Mouse (Mus musculus): ENCODE measurements at regions not wholly inside any gene's neighbourhood (a gene's known extent, or its start where the extent isn't known, plus 50 kb on each side); places are given as distances from the start of the nearest gene placed in this dataset.
A peak's percentile ranks its signal among the peaks of the same experiment; 100 is the strongest.
"Not testable (repeated sequence)": the region's sequence is repeated elsewhere in the genome, so short reads cannot be mapped to it uniquely, and the experiment has no call there.

GRCm38 (mm10) chr2:72655864-72656263 is 179.9 kb downstream of the Cdca7 start:
- H3K4me1 ChIP-seq (ENCODE audit: control insufficient read depth, insufficient read depth, low read length), result no peaks in the 10 kb centered on the region
- no peak for ATAC-seq (replicated peaks; ENCODE audit: extremely low read depth, insufficient read depth, low FRiP score)
- no peak overlapping the region for H3K4me3 ChIP-seq (ENCODE audit: low read length)
- no peak overlapping the region for H3K27ac ChIP-seq (ENCODE audit: low read length)
- H3K4me2 ChIP-seq (ENCODE audit: low read depth, low read length), result no peak overlapping the region
- no peaks in the 10 kb centered on the region for H3K27me3 ChIP-seq (ENCODE audit: control insufficient read depth, insufficient read depth, low read length)
- no peaks in the 10 kb centered on the region for H3K36me3 ChIP-seq (ENCODE audit: control insufficient read depth, insufficient read depth)
- H3K9ac ChIP-seq (ENCODE audit: low read length), result no peak overlapping the region
- no peaks in the 10 kb centered on the region for H3K9me3 ChIP-seq (replicated peaks; ENCODE audit: control insufficient read depth, low read length)
- WGBS, result 73% methylated on average over 9 of the region's 9 CpGs

GRCm38 (mm10) chr2:72657101-72657920 is 181.4 kb downstream of the Cdca7 start:
- Histone ChIP-seq H3K27ac (ENCODE audit: low read length) (no peak overlapping the region), H3K4me2 (ENCODE audit: low read depth, low read length) (no peak overlapping the region), H3K27me3 (ENCODE audit: control insufficient read depth, insufficient read depth, low read length) (no peaks in the 10 kb centered on the region), H3K36me3 (ENCODE audit: control insufficient read depth, insufficient read depth) (no peaks in the 10 kb centered on the region), H3K9ac (ENCODE audit: low read length) (no peak overlapping the region), H3K4me3 (ENCODE audit: low read length) (no peak overlapping the region), H3K9me3 (replicated peaks; ENCODE audit: control insufficient read depth, low read length) (0 out of 2 replicates have a peak, but pooled peaks cover 3% of the 10 kb centered on the region), H3K4me1 (ENCODE audit: control insufficient read depth, insufficient read depth, low read length) (no peaks in the 10 kb centered on the region)
- ATAC-seq (replicated peaks; ENCODE audit: extremely low read depth, insufficient read depth, low FRiP score), result no peak
- WGBS, result 50% methylated on average over 10 of the region's 10 CpGs

GRCm38 (mm10) chr2:72662396-72662795 is 186.4 kb downstream of the Cdca7 start:
- Histone ChIP-seq H3K27me3 (ENCODE audit: control insufficient read depth, insufficient read depth, low read length) (no peaks in the 10 kb centered on the region), H3K9ac (ENCODE audit: low read length) (no peak overlapping the region), H3K9me3 (replicated peaks; ENCODE audit: control insufficient read depth, low read length) (0 out of 2 replicates have a peak, but pooled peaks cover 3% of the 10 kb centered on the region), H3K36me3 (ENCODE audit: control insufficient read depth, insufficient read depth) (no peaks in the 10 kb centered on the region), H3K27ac (ENCODE audit: low read length) (no peak overlapping the region), H3K4me1 (ENCODE audit: control insufficient read depth, insufficient read depth, low read length) (no peaks in the 10 kb centered on the region), H3K4me2 (ENCODE audit: low read depth, low read length) (no peak overlapping the region), H3K4me3 (ENCODE audit: low read length) (no peak overlapping the region)
- ATAC-seq (replicated peaks; ENCODE audit: extremely low read depth, insufficient read depth, low FRiP score), result no peak
- WGBS, result 75% methylated on average over 7 of the region's 7 CpGs

GRCm38 (mm10) chr2:72662979-72663780 is 187.2 kb downstream of the Cdca7 start:
- ATAC-seq (replicated peaks; ENCODE audit: extremely low read depth, insufficient read depth, low FRiP score), result no peak
- Histone ChIP-seq H3K27ac (ENCODE audit: low read length) (no peak overlapping the region), H3K9ac (ENCODE audit: low read length) (no peak overlapping the region), H3K36me3 (ENCODE audit: control insufficient read depth, insufficient read depth) (no peaks in the 10 kb centered on the region), H3K4me2 (ENCODE audit: low read depth, low read length) (no peak overlapping the region), H3K4me3 (ENCODE audit: low read length) (no peak overlapping the region), H3K9me3 (replicated peaks; ENCODE audit: control insufficient read depth, low read length) (0 out of 2 replicates have a peak, but pooled peaks cover 3% of the 10 kb centered on the region), H3K27me3 (ENCODE audit: control insufficient read depth, insufficient read depth, low read length) (no peaks in the 10 kb centered on the region), H3K4me1 (ENCODE audit: control insufficient read depth, insufficient read depth, low read length) (no peaks in the 10 kb centered on the region)
- 53% methylated on average over 8 of the region's 8 CpGs for WGBS

GRCm38 (mm10) chr2:72667396-72667795 is 191.4 kb downstream of the Cdca7 start:
- H3K9ac ChIP-seq (ENCODE audit: low read length); H3K9me3 ChIP-seq (replicated peaks; ENCODE audit: control insufficient read depth, low read length); H3K36me3 ChIP-seq (ENCODE audit: control insufficient read depth, insufficient read depth); H3K4me3 ChIP-seq (ENCODE audit: low read length); H3K4me1 ChIP-seq (ENCODE audit: control insufficient read depth, insufficient read depth, low read length); H3K27ac ChIP-seq (ENCODE audit: low read length); ATAC-seq (replicated peaks; ENCODE audit: extremely low read depth, insufficient read depth, low FRiP score); H3K27me3 ChIP-seq (ENCODE audit: control insufficient read depth, insufficient read depth, low read length); H3K4me2 ChIP-seq (ENCODE audit: low read depth, low read length): not testable (repeated sequence)
- 95% methylated on average over 16 of the region's 16 CpGs for WGBS

GRCm38 (mm10) chr2:72672908-72673901 is 197.2 kb downstream of the Cdca7 start:
- no peaks in the 10 kb centered on the region for H3K36me3 ChIP-seq (ENCODE audit: control insufficient read depth, insufficient read depth)
- H3K4me2 ChIP-seq (ENCODE audit: low read depth, low read length), result no peak overlapping the region
- H3K4me1 ChIP-seq (ENCODE audit: control insufficient read depth, insufficient read depth, low read length), result peaks cover 7% of the 10 kb centered on the region; the same call in 1 of the 2 replicates
- no peak overlapping the region for H3K27ac ChIP-seq (ENCODE audit: low read length)
- ATAC-seq (replicated peaks; ENCODE audit: extremely low read depth, insufficient read depth, low FRiP score), result 0 out of 2 replicates have a peak, but pooled peaks have one; percentile 37
- H3K27me3 ChIP-seq (ENCODE audit: control insufficient read depth, insufficient read depth, low read length), result 0 out of 2 replicates have a peak, but pooled peaks cover 2% of the 10 kb centered on the region
- no peaks in the 10 kb centered on the region for H3K9me3 ChIP-seq (replicated peaks; ENCODE audit: control insufficient read depth, low read length)
- 60% methylated on average over 13 of the region's 13 CpGs for WGBS
- no peak overlapping the region for H3K4me3 ChIP-seq (ENCODE audit: low read length)
- H3K9ac ChIP-seq (ENCODE audit: low read length), result no peak overlapping the region

- peak overlapping the region; percentile 23 for H3K4me2 ChIP-seq (ENCODE audit: low read depth, low read length)
- peaks cover 7% of the 10 kb centered on the region; the same call in 1 of the 2 replicates for H3K4me1 ChIP-seq (ENCODE audit: control insufficient read depth, insufficient read depth, low read length)
- no peaks in the 10 kb centered on the region for H3K9me3 ChIP-seq (replicated peaks; ENCODE audit: control insufficient read depth, low read length)
- no peak overlapping the region for H3K4me3 ChIP-seq (ENCODE audit: low read length)
- H3K36me3 ChIP-seq (ENCODE audit: control insufficient read depth, insufficient read depth), result no peaks in the 10 kb centered on the region
- 13% methylated on average over 4 of the region's 4 CpGs for WGBS
- H3K9ac ChIP-seq (ENCODE audit: low read length), result peak overlapping the region; percentile 11; the same call in 1 of the 2 replicates
- peak; percentile 72 for ATAC-seq (replicated peaks; ENCODE audit: extremely low read depth, insufficient read depth, low FRiP score)
- H3K27me3 ChIP-seq (ENCODE audit: control insufficient read depth, insufficient read depth, low read length), result 0 out of 2 replicates have a peak, but pooled peaks cover 2% of the 10 kb centered on the region
- H3K27ac ChIP-seq (ENCODE audit: low read length), result no peak overlapping the region
Measured at GRCm38 (mm10) chr2:72674229-72674628, 198.3 kb downstream of the Cdca7 start.

- no peak for ATAC-seq (replicated peaks; ENCODE audit: extremely low read depth, insufficient read depth, low FRiP score)
- 49% methylated on average over 6 of the region's 6 CpGs for WGBS
Measured at GRCm38 (mm10) chr2:72674856-72675440, 199.0 kb downstream of the Cdca7 start.

More at GRCm38 (mm10) chr2:72674856-72675440, 199.0 kb downstream of the Cdca7 start:
- Histone ChIP-seq H3K9me3 (replicated peaks; ENCODE audit: control insufficient read depth, low read length) (no peaks in the 10 kb centered on the region), H3K4me1 (ENCODE audit: control insufficient read depth, insufficient read depth, low read length) (peaks cover 7% of the 10 kb centered on the region; the same call in 1 of the 2 replicates), H3K27ac (ENCODE audit: low read length) (no peak overlapping the region), H3K4me3 (ENCODE audit: low read length) (no peak overlapping the region), H3K36me3 (ENCODE audit: control insufficient read depth, insufficient read depth) (no peaks in the 10 kb centered on the region), H3K9ac (ENCODE audit: low read length) (no peak overlapping the region), H3K27me3 (ENCODE audit: control insufficient read depth, insufficient read depth, low read length) (0 out of 2 replicates have a peak, but pooled peaks cover 2% of the 10 kb centered on the region), H3K4me2 (ENCODE audit: low read depth, low read length) (no peak overlapping the region)

Data from heart, embryonic 16.5 days (tissue).